Mouse (Mus musculus): ENCODE measurements around the gene Krt33a.

Krt33a gene

DNA sequence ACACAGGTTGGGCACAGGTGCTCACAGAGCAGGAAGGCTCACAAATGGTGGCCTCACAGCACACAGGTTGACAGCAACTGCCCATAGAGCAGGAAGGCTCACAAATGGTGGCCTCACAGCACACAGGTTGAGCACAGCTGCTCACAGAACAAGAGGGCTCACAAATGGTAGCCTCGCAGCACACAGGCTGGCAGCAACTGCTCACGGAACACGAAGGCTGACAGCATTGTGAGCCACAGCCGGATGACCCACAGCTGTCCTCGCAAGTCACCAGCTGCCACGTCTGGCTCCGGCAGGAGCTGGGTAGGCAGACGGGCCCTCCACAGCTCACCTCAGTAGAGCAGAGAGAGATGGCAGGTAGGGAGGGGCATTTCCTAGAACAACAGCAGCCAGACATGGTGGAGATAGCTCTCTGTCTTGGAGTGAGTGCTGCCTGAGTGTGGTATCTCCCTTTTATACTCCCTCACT, 29.8 kb downstream of the Krt33a start, which contains the start of gene Krtap16-1:
Krtap16-1 (minus strand) TSS at position 418 of the 468 bp plus-strand sequence.
- no peak for DNase-seq (ENCODE audit: low read depth)

DNA sequence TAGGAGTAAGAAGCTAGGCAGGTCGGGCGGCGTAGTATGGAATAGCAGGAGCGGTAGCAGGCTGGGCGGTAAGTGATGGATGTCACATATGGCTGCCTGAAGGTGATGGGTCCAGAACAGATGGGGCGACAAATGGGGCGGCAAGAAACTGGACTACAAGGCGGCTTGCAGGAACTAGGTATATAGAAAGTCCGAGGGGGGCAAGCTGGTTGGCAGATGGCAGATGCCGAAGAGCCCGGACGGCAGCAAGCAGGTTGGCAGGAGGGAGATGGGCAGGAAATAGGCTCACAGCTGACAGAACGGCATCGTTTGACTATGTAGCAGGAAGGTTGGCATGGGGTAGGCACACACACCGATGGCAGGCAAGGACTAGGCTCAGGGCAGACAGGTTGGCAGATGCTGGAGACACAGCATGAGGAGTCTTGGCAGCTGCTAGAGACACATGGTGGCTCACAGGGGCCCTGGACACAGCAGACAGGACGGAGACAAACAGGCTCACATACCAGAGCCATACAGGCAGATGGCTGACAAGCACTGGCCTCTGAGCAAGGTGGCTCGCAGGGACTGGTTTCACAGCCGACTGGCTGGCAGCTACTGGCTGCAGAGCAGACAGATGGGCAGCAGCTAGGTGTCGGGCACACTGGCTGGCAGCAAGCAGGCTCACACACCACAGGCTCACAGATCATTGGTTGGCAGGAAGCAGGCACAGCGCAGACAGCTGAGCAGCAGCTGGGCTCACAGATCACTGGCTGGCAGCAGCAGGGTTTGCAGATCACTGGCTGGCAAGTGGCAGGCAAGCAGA, 30.5 kb downstream of the Krt33a start:
- DNase-seq (ENCODE audit: low read depth) = no peak

- no peak for DNase-seq (ENCODE audit: low read depth)
These were observed 32.6 kb downstream of the Krt33a start for GRCm38 (mm10) chr11:99983442-99983841.

DNA sequence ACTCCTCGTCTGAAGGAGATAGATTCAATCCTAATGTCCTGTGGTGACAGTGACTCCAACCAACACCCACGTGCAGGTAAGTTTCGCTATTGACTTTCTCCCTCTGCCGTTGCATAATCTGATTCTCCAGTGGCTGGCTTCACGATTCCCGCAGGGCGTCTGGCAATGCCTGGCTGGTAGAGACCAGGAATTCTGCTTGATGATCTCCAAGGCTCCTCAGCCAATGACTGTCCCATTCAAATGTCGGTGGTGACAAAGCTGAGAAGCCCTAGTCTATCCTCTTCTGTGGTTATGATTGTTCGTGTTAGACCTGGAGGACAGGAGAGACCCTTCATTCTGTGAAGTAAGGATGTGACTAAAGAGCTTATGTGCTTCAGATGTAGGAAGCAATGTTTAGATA, 33.3 kb downstream of the Krt33a start:
- DNase-seq (ENCODE audit: low read depth) = no peak

DNA sequence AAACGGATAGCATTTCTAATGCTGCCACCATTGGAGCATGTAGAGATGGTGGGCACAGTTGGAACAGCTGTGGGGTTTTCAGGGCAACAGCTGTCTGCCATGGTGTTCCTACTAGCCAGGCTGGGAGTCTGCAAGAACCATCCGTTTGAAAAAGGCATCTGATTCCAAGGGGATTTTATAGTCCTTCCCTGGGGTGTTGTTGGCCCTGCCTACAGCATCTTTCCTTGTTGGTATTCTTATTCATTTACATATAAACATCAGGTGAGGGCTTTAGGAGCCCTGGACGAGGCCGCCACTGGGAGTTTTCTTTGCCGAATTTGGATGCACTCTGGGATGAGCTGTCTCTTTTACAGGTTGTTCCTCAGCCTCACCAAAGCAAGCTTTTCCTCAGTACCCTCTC, 37.1 kb downstream of the Krt33a start, which contains the start of gene Krtap29-1:
Krtap29-1 (minus strand) TSS at position 101 of the 400 bp plus-strand sequence.
- no peak for DNase-seq (ENCODE audit: low read depth)

DNA sequence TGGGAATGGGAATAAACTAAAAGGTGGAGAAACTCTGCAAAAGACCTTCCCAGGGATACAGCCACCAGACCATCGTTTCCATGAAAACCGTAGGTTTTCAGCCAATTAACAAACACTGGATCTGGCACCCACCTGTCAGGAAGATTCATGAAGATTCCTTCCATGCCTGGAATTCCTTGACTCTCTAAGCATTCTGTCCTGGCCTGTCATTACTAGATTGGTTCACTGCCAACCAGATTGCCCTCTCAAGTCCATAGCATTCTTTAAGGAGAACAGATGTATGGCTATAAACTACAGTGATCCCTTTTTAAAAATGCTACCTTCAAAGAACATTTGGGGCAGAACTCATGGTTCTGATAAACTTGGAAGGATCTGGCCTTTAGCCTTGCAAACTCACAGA, 50.1 kb downstream of the Krt33a start:
- DNase-seq (ENCODE audit: low read depth) = no peak

- DNase-seq (ENCODE audit: low read depth) = no peak
These were observed 51.8 kb downstream of the Krt33a start for GRCm38 (mm10) chr11:99964213-99964612.
